Mouse (Mus musculus) hematopoietic stem cell, adult 5-6 weeks (primary cell): ENCODE results near the gene Fam184b. TPM values are rescaled to one million over a fixed set of nuclear protein-coding genes. Genes with fewer than 3 reads are reported as not detected.
"Not testable (repeated sequence)": the region's sequence is repeated elsewhere in the genome, so short reads cannot be mapped to it uniquely, and the experiment has no call there.

Source experiments
- ATAC-seq, 2 experiments: fragments of 125-278 bp in 1 of 2; replicated peaks in 1 of 2; 2 replicates each; pipeline ENCODE4 v1.8.0; 2016 to 2017; ENCODE audit warnings: inconsistent platforms in 2 of 2, mild to moderate bottlenecking in 2 of 2, moderate number of reproducible peaks in 2 of 2, low read depth in 1 of 2, moderate TSS enrichment in 1 of 2; ENCODE audit not compliant: low FRiP score in 2 of 2, poor library complexity in 2 of 2, severe bottlenecking in 2 of 2, insufficient read depth in 1 of 2, low TSS enrichment in 1 of 2
- total RNA-seq: library from RNA; stranded (forward); fragments of 172-1452, 232-1000 nt; gene quantifications from 2 replicates; pipeline ENCODE4 v1.2.3, GENCODE M21; 2017

Gene Fam184b
- total RNA-seq = not detected in 2 replicates

GRCm38 (mm10) chr5:45638806-45639714 lies at the start of gene Fam184b:
Fam184b (minus strand) TSS chr5:45639614.
- ATAC-seq = peak; percentile 68 to 90

GRCm38 (mm10) chr5:45689152-45689551 lies 49.7 kb upstream of the Fam184b start:
- ATAC-seq = no peak

- ATAC-seq = no peak
These were observed 46.8 kb upstream of the Fam184b start for GRCm38 (mm10) chr5:45686223-45686622.

- ATAC-seq = no peak
These were observed 45.8 kb upstream of the Fam184b start for GRCm38 (mm10) chr5:45685243-45685642.

- no peak for ATAC-seq
These were observed 44.0 kb upstream of the Fam184b start for GRCm38 (mm10) chr5:45683388-45683787.

GRCm38 (mm10) chr5:45679955-45680354 lies 40.5 kb upstream of the Fam184b start:
- no peak for ATAC-seq

GRCm38 (mm10) chr5:45677639-45678038 lies 38.2 kb upstream of the Fam184b start:
- ATAC-seq = peak; percentile 59 to 76; a peak in 3 of 4 replicates

- peak; percentile 40 to 78; a peak in 2 of 4 replicates for ATAC-seq
These were observed 35.6 kb upstream of the Fam184b start for GRCm38 (mm10) chr5:45675032-45675431.

- no peak for ATAC-seq
These were observed 31.6 kb upstream of the Fam184b start for GRCm38 (mm10) chr5:45670894-45671494.

- no peak for ATAC-seq
These were observed 30.9 kb upstream of the Fam184b start for GRCm38 (mm10) chr5:45670280-45670670.

GRCm38 (mm10) chr5:45669598-45670279 lies 30.3 kb upstream of the Fam184b start, which contains the start of gene Ncapg:
Ncapg (plus strand) TSS chr5:45669919.
- ATAC-seq = peak; percentile 98 to 99

GRCm38 (mm10) chr5:45669234-45669597 lies 29.8 kb upstream of the Fam184b start:
- ATAC-seq = no peak; a peak in 2 of 4 replicates

- no peak; a peak in 1 of 4 replicates for ATAC-seq
These were observed 29.4 kb upstream of the Fam184b start for GRCm38 (mm10) chr5:45668831-45669230.

- no peak for ATAC-seq
These were observed 28.9 kb upstream of the Fam184b start for GRCm38 (mm10) chr5:45668324-45668723.

GRCm38 (mm10) chr5:45658406-45658805 lies 19.0 kb upstream of the Fam184b start:
- ATAC-seq = not testable (repeated sequence)

- no peak for ATAC-seq
These were observed 11.8 kb upstream of the Fam184b start for GRCm38 (mm10) chr5:45651026-45651703.

- 0 out of 4 replicates have a peak, but pooled peaks of 1 of the 2 experiments have one; percentile 3 for ATAC-seq
These were observed 290 bp upstream of the Fam184b start for GRCm38 (mm10) chr5:45639715-45640092.
